Mouse (Mus musculus) liver, embryonic 14.5 days (tissue): Measurements from ENCODE around the gene Lrrfip2. TPM values are rescaled to one million over a fixed set of nuclear protein-coding genes. Genes with fewer than 3 reads are reported as not detected.

Experiments used
- ATAC-seq: fragments of 200-750 bp; cut with Nextera tagmentation; 2 replicates; pipeline ENCODE4 v1.8.0; 2017; ENCODE audit warnings: moderate number of reproducible peaks, mild to moderate bottlenecking, moderate library complexity; ENCODE audit not compliant: insufficient read depth
- DNase-seq, 3 experiments: peaks; one replicate each; pipeline ENCODE4 v3.0.0-alpha.2; 2012 to 2013; ENCODE audit warnings: low read depth in 3 of 3, low spot score in 3 of 3
- H3K27ac ChIP-seq: fragments of 300-500 bp; sonication (generic); 2 replicates; pipeline ENCODE4 v1.5.1; 2014; ENCODE audit warnings: moderate library complexity, mild to moderate bottlenecking, control low read depth, inconsistent platforms
- H3K27me3 ChIP-seq: fragments of 300-500 bp; sonication (generic); 2 replicates; pipeline ENCODE4 v1.6.1; 2014; ENCODE audit warnings: mild to moderate bottlenecking, low read length, moderate library complexity; ENCODE audit not compliant: control insufficient read depth, insufficient read depth
- H3K36me3 ChIP-seq: fragments of 300-500 bp; sonication (generic); replicated peaks from 2 replicates; pipeline ENCODE4 v1.6.1; 2014; ENCODE audit warnings: low read depth; ENCODE audit not compliant: control insufficient read depth, insufficient read depth
- H3K4me1 ChIP-seq, 2 experiments: fragments of 200-500 bp in 1 of 2; fragments of 300-500 bp in 1 of 2; sonication (generic) in 1 of 2; replicated peaks; 2 replicates each; pipeline ENCODE4 v1.6.1; 2012 to 2014; ENCODE audit warnings: antibody characterized with exemption in 1 of 2, inconsistent platforms in 1 of 2, low read length in 1 of 2; ENCODE audit not compliant: control insufficient read depth in 2 of 2, insufficient read depth in 2 of 2
- H3K4me2 ChIP-seq: fragments of 300-500 bp; sonication (generic); 2 replicates; pipeline ENCODE4 v1.6.1; 2014; ENCODE audit warnings: low read depth, mild to moderate bottlenecking, control low read depth, moderate library complexity
- H3K4me3 ChIP-seq, 2 experiments: fragments of 200-500 bp in 1 of 2; fragments of 300-500 bp in 1 of 2; sonication (generic) in 1 of 2; 2 replicates each; pipeline ENCODE4 v1.5.1; 2012 to 2014; ENCODE audit warnings: low read depth in 2 of 2, low read length in 2 of 2, mild to moderate bottlenecking in 2 of 2, control low read depth in 1 of 2, inconsistent platforms in 1 of 2, moderate library complexity in 1 of 2; ENCODE audit not compliant: insufficient read depth in 1 of 2
- H3K9ac ChIP-seq: fragments of 300-500 bp; sonication (generic); replicated peaks from 2 replicates; pipeline ENCODE4 v1.6.1; 2014; ENCODE audit warnings: mild to moderate bottlenecking, control low read depth, moderate library complexity
- H3K9me3 ChIP-seq: fragments of 300-500 bp; sonication (generic); 2 replicates; pipeline ENCODE4 v1.6.1; 2016; ENCODE audit warnings: low read length, mixed read lengths; ENCODE audit not compliant: control insufficient read depth
- CTCF ChIP-seq: IDR thresholded peaks from 2 replicates; pipeline ENCODE4 v1.5.1; 2016; ENCODE audit warnings: antibody characterized with exemption, low read depth, control low read depth
- EP300 ChIP-seq: IDR thresholded peaks from 2 replicates; pipeline ENCODE4 v1.6.1; 2016; ENCODE audit warnings: antibody characterized with exemption, low read depth
- WGBS: fragments of 180-500 bp; shearing (Covaris S2); extraction: QIAGEN DNeasy Blood & Tissue Kit; methylation state at CpG from one replicate; pipeline ENCODE4 v1.1.7; 2014; ENCODE audit not compliant: insufficient replicate concordance; 5-methylcytosine and 5-hydroxymethylcytosine counted together
- polyA plus RNA-seq, 2 experiments: library from polyadenylated mRNA; depleted of rRNA in 1 of 2; stranded (reverse) in 1 of 2; unstranded in 1 of 2; fragments of >200 nt; fragmentation: Nextera tagmentation in 1 of 2; extraction: Ambion mirVana in 1 of 2; gene quantifications; 2 replicates each; pipeline versions ENCODE4 v1.2.1 to v1.2.3; 2012 to 2014

Lrrfip2 gene
- polyA plus RNA-seq, 2 experiments, result 13.6 to 15.0 TPM

- Histone ChIP-seq H3K4me2 (no peak overlapping the region), H3K9ac (no peak overlapping the region), H3K9me3 (no peaks in the 10 kb centered on the region), H3K27me3 (no peaks in the 10 kb centered on the region), H3K36me3 (no peaks in the 10 kb centered on the region), H3K4me3 (no peak overlapping the region), H3K27ac (no peak overlapping the region), H3K4me1 (peaks cover 0 to 5% of the 10 kb centered on the region in 2 experiments; a peak in 2 of 4 replicates)
- ATAC-seq (no peak), DNase-seq (no peak)
- no peak for TF ChIP-seq CTCF
- no peak for TF ChIP-seq EP300
- 76% methylated on average over 3 of the region's 3 CpGs for WGBS
These were observed 28.3 kb downstream of the Lrrfip2 start for GRCm38 (mm10) chr9:111145497-111146190.

GRCm38 (mm10) chr9:111146216-111146798 is 28.9 kb downstream of the Lrrfip2 start:
- H3K4me3 ChIP-seq, result no peak overlapping the region
- 72% methylated on average over 7 of the region's 7 CpGs for WGBS
- H3K4me2 ChIP-seq, result no peak overlapping the region
- TF ChIP-seq CTCF, result no peak
- no peak for ATAC-seq
- peaks cover 0 to 10% of the 10 kb centered on the region in 2 experiments; a peak in 2 of 4 replicates for H3K4me1 ChIP-seq
- no peaks in the 10 kb centered on the region for H3K9me3 ChIP-seq
- H3K27ac ChIP-seq, result no peak overlapping the region
- DNase-seq, result no peak
- no peaks in the 10 kb centered on the region for H3K36me3 ChIP-seq
- no peak overlapping the region for H3K9ac ChIP-seq
- no peaks in the 10 kb centered on the region for H3K27me3 ChIP-seq

GRCm38 (mm10) chr9:111148006-111148405 is 30.6 kb downstream of the Lrrfip2 start:
- 78% methylated on average over 2 of the region's 2 CpGs for WGBS
- Histone ChIP-seq H3K9ac (no peak overlapping the region), H3K4me3 (no peak overlapping the region), H3K4me1 (peaks cover 0 to 10% of the 10 kb centered on the region in 2 experiments; a peak in 2 of 4 replicates), H3K9me3 (no peaks in the 10 kb centered on the region), H3K27ac (no peak overlapping the region), H3K36me3 (no peaks in the 10 kb centered on the region), H3K4me2 (no peak overlapping the region), H3K27me3 (no peaks in the 10 kb centered on the region)
- DNase-seq (no peak), ATAC-seq (no peak)
- TF ChIP-seq CTCF, result no peak
- TF ChIP-seq EP300, result no peak

GRCm38 (mm10) chr9:111148414-111148813 is 31.0 kb downstream of the Lrrfip2 start:
- Histone ChIP-seq H3K4me2 (no peak overlapping the region), H3K27ac (no peak overlapping the region), H3K4me1 (peaks cover 0 to 10% of the 10 kb centered on the region in 2 experiments; a peak in 2 of 4 replicates), H3K27me3 (no peaks in the 10 kb centered on the region), H3K36me3 (no peaks in the 10 kb centered on the region), H3K9me3 (no peaks in the 10 kb centered on the region), H3K9ac (no peak overlapping the region), H3K4me3 (no peak overlapping the region)
- DNase-seq (no peak), ATAC-seq (no peak)
- TF ChIP-seq EP300 (no peak), CTCF (no peak)
- WGBS, result 53% methylated on average over 2 of the region's 2 CpGs

- no peak overlapping the region for H3K27ac ChIP-seq
- H3K4me2 ChIP-seq, result no peak overlapping the region
- H3K4me3 ChIP-seq, result no peak overlapping the region
- no peaks in the 10 kb centered on the region for H3K9me3 ChIP-seq
- H3K4me1 ChIP-seq, result peaks cover 0 to 10% of the 10 kb centered on the region in 2 experiments; a peak in 2 of 4 replicates
- H3K9ac ChIP-seq, result no peak overlapping the region
- 46% methylated on average over 5 of the region's 5 CpGs for WGBS
- peak in 1 of 3 experiments; percentile 4 for DNase-seq
- H3K36me3 ChIP-seq, result no peaks in the 10 kb centered on the region
- no peak for ATAC-seq
- no peak for TF ChIP-seq EP300
- TF ChIP-seq CTCF, result no peak
- H3K27me3 ChIP-seq, result no peaks in the 10 kb centered on the region
These were observed 32.0 kb downstream of the Lrrfip2 start for GRCm38 (mm10) chr9:111149188-111149945.
